Mouse (Mus musculus) limb, embryonic 12.5 days (tissue): ENCODE data around the gene Gpr87. TPM values are rescaled to one million over a fixed set of nuclear protein-coding genes. Genes with fewer than 3 reads are reported as not detected.

ENCODE experiments used
- ATAC-seq: fragments of 200-750 bp; cut with Nextera tagmentation; 2 replicates; pipeline ENCODE4 v1.8.0; 2017; ENCODE audit warnings: low read depth, moderate TSS enrichment; ENCODE audit not compliant: insufficient number of reproducible peaks, insufficient read depth, low FRiP score, low TSS enrichment
- H3K27ac ChIP-seq: fragments of 300-500 bp; sonication (generic); 2 replicates; pipeline ENCODE4 v1.5.1; 2016; ENCODE audit warnings: mild to moderate bottlenecking, moderate library complexity
- H3K27me3 ChIP-seq: fragments of 300-500 bp; sonication (generic); 2 replicates; pipeline ENCODE4 v1.6.1; 2016; ENCODE audit warnings: mild to moderate bottlenecking, moderate library complexity
- H3K36me3 ChIP-seq: fragments of 300-500 bp; sonication (generic); 2 replicates; pipeline ENCODE4 v1.6.1; 2016; ENCODE audit warnings: mild to moderate bottlenecking, moderate library complexity
- H3K4me1 ChIP-seq: fragments of 300-500 bp; sonication (generic); replicated peaks from 2 replicates; pipeline ENCODE4 v1.6.1; 2016
- H3K4me2 ChIP-seq: fragments of 300-500 bp; sonication (generic); 2 replicates; pipeline ENCODE4 v1.6.1; 2016; ENCODE audit warnings: mild to moderate bottlenecking, moderate library complexity
- H3K4me3 ChIP-seq: fragments of 300-500 bp; sonication (generic); replicated peaks from 2 replicates; pipeline ENCODE4 v1.5.1; 2016; ENCODE audit warnings: mild to moderate bottlenecking
- H3K9ac ChIP-seq: fragments of 300-500 bp; sonication (generic); replicated peaks from 2 replicates; pipeline ENCODE4 v1.6.1; 2016; ENCODE audit warnings: mild to moderate bottlenecking, moderate library complexity
- H3K9me3 ChIP-seq: fragments of 300-500 bp; sonication (generic); 2 replicates; pipeline ENCODE4 v1.6.1; 2016; ENCODE audit warnings: mild to moderate bottlenecking, moderate library complexity
- WGBS: fragments of 180-500 bp; shearing (Covaris S2); methylation state at CpG from one replicate; pipeline ENCODE4 v1.1.7; 2016; 5-methylcytosine and 5-hydroxymethylcytosine counted together
- polyA plus RNA-seq: library from polyadenylated mRNA; unstranded; fragments of >200 nt; fragmentation: Nextera tagmentation; extraction: Ambion mirVana; gene quantifications from 2 replicates; pipeline ENCODE4 v1.2.1, GENCODE M21; 2016

The Gpr87 gene
- polyA plus RNA-seq, 1 experiment from 2014 or later: 0.53 TPM

GRCm38 (mm10) chr3:59135911-59136653 lies 58.8 kb downstream of the Gpr87 start:
- WGBS: 75% methylated on average over 5 of the region's 5 CpGs
- Histone ChIP-seq H3K27ac (no peak overlapping the region), H3K4me1 (no peaks in the 10 kb centered on the region), H3K36me3 (no peaks in the 10 kb centered on the region), H3K27me3 (no peaks in the 10 kb centered on the region), H3K4me2 (no peak overlapping the region), H3K9me3 (no peaks in the 10 kb centered on the region), H3K4me3 (no peak overlapping the region), H3K9ac (no peak overlapping the region)
- no peak for ATAC-seq

DNA sequence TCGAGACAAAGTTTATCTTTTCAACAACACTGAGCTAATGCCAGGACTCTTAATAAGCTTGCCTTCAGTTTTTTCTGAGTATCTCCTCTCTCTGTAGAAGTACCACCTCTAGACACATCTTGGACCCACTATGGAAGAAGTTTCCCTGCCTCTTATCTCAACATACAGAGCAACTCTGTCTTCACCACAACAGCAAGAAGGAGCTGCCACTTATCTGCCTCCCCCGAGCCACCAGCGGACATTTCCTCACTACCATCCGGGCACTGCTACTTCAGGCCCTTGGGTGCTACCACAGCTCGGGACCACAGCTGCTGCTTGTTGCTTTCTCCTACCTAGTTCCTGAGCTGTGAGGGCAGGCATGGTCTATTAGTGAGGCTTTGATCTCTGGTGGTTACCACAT lies 61.7 kb downstream of the Gpr87 start:
- Histone ChIP-seq H3K9ac (no peak overlapping the region), H3K4me3 (no peak overlapping the region), H3K4me1 (no peaks in the 10 kb centered on the region), H3K9me3 (no peaks in the 10 kb centered on the region), H3K27me3 (no peaks in the 10 kb centered on the region), H3K27ac (no peak overlapping the region), H3K36me3 (no peaks in the 10 kb centered on the region), H3K4me2 (no peak overlapping the region)
- WGBS: 77% methylated on average over 5 of the region's 5 CpGs
- ATAC-seq: no peak

- Histone ChIP-seq H3K27ac (no peak overlapping the region), H3K9me3 (no peaks in the 10 kb centered on the region), H3K4me3 (no peak overlapping the region), H3K4me1 (no peaks in the 10 kb centered on the region), H3K4me2 (no peak overlapping the region), H3K9ac (no peak overlapping the region), H3K27me3 (no peaks in the 10 kb centered on the region), H3K36me3 (no peaks in the 10 kb centered on the region)
- WGBS: 86% methylated on average over 4 of the region's 4 CpGs
- ATAC-seq: no peak
Measured at GRCm38 (mm10) chr3:59131966-59132365, 62.9 kb downstream of the Gpr87 start.

DNA sequence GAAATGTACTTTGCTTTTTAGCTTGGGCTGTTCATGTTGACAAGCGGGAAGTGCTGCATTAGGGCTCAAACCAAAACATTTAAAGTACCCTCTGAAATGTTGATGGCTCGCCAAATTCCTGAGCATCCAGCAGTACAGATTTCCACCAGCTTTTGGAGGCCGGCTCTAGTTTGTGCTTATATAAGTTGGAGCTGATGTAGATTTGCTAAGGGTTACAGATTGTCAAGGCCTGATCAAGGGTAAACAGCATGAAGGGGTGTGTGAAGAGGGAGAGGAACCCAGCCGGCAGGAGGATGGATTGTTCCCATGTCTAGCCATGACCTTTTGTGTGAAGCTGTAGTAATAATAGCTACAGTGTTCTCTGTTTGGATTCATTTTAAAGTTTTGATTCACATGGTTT lies 63.8 kb downstream of the Gpr87 start:
- no peaks in the 10 kb centered on the region for H3K36me3 ChIP-seq
- H3K27me3 ChIP-seq: no peaks in the 10 kb centered on the region
- no peaks in the 10 kb centered on the region for H3K4me1 ChIP-seq
- no peak for ATAC-seq
- no peak overlapping the region for H3K4me3 ChIP-seq
- H3K27ac ChIP-seq: no peak overlapping the region
- 75% methylated on average over 4 of the region's 4 CpGs for WGBS
- no peak overlapping the region for H3K9ac ChIP-seq
- no peak overlapping the region for H3K4me2 ChIP-seq
- no peaks in the 10 kb centered on the region for H3K9me3 ChIP-seq

DNA sequence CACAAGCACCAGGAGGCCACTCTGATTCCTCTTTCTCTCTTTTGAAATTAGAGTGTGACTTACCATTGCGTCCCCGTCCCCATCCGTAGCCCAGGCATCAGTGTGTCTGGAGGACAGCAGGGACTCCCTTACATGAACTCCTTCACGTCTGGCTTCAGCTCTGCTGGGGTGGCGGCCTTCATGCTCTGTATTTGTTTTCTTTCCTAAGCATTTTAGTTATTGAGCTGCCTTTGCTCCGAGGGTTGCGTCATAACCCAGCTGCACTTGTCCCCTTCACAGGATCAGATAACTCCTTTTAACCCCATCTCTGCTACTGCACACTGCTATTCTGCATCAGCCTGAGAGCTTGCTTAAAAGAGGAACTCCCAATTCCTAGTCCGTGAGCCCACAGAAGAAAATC lies 64.5 kb downstream of the Gpr87 start:
- ATAC-seq: no peak
- H3K27me3 ChIP-seq: no peaks in the 10 kb centered on the region
- H3K9me3 ChIP-seq: no peaks in the 10 kb centered on the region
- H3K4me2 ChIP-seq: no peak overlapping the region
- H3K4me3 ChIP-seq: no peak overlapping the region
- H3K36me3 ChIP-seq: no peaks in the 10 kb centered on the region
- WGBS: 62% methylated on average over 8 of the region's 8 CpGs
- H3K4me1 ChIP-seq: no peaks in the 10 kb centered on the region
- no peak overlapping the region for H3K27ac ChIP-seq
- H3K9ac ChIP-seq: no peak overlapping the region

DNA sequence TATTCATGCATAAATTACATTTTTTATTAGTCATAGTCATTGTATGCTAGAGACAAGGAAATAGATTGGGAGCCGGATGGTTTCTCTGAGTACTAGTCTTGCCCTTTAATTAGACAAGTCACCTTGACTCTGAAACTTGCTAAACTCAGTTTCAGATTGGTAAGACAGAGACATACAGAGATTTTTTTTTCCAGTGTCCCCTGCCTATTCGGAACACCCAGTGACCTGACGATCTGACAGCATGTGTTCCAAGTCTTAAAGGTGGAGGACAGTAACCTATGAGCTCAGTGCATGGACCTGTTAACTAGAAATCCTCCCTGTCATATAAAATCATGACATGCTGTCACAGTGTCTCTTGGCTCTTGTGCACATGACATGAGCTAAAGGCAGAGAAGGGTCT lies 65.4 kb downstream of the Gpr87 start:
- H3K4me1 ChIP-seq: no peaks in the 10 kb centered on the region
- H3K9ac ChIP-seq: no peak overlapping the region
- H3K9me3 ChIP-seq: no peaks in the 10 kb centered on the region
- ATAC-seq: no peak
- H3K4me3 ChIP-seq: no peak overlapping the region
- H3K27ac ChIP-seq: no peak overlapping the region
- H3K36me3 ChIP-seq: no peaks in the 10 kb centered on the region
- no peaks in the 10 kb centered on the region for H3K27me3 ChIP-seq
- 87% methylated on average over 3 of the region's 3 CpGs for WGBS
- no peak overlapping the region for H3K4me2 ChIP-seq

Other genes starting within 250 kb of the Gpr87 start
- 2.1 and 2.4 TPM in 2 replicates for gene Med12l, start 189.3 kb downstream of the Gpr87 start, polyA plus RNA-seq
- 1.1 and 1.3 TPM in 2 replicates for gene Gpr171, start 93.3 kb downstream of the Gpr87 start, polyA plus RNA-seq
- 1.3 TPM in 2 replicates for gene P2ry14, start 41.5 kb downstream of the Gpr87 start, polyA plus RNA-seq
- 0.67 and 0.68 TPM in 2 replicates for gene P2ry13, start 15.8 kb upstream of the Gpr87 start, polyA plus RNA-seq
- gene P2ry12, start 67.8 kb upstream of the Gpr87 start, polyA plus RNA-seq: 1.2 and 1.7 TPM in 2 replicates
- 8.2 and 11.5 TPM in 2 replicates for gene Igsf10, start 149.3 kb upstream of the Gpr87 start, polyA plus RNA-seq